Mouse (Mus musculus) right cerebral cortex, postnatal 14 days (tissue): ENCODE measurements at regions not wholly inside any gene's neighbourhood (a gene's known extent, or its start where the extent isn't known, plus 50 kb on each side); places are given as distances from the start of the nearest gene placed in this dataset.
A peak's percentile ranks its signal among the peaks of the same experiment; 100 is the strongest.

Source experiments
- DNase-seq: peaks from one replicate; pipeline ENCODE4 v3.0.0; 2022

DNA sequence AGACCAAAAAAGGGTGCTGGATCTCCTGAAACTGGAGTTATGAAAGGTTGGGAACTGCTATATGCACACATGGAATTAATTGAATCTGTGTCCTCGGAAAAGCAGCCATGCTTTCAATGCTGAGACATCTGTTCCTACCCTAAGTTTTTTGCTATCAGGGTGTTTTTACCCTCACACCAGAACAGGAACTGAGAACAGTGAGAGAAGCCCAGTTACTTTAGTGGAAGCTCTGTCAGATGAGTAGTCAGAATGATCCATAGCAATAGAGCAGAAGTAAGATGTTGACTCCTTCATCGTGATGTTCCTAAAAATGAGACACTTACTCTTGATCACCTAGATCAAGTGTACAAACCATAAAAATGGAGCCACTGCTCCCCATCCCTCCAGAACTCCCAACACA, 468.7 kb upstream of the Vstm2b start:
- no peak for DNase-seq

DNA sequence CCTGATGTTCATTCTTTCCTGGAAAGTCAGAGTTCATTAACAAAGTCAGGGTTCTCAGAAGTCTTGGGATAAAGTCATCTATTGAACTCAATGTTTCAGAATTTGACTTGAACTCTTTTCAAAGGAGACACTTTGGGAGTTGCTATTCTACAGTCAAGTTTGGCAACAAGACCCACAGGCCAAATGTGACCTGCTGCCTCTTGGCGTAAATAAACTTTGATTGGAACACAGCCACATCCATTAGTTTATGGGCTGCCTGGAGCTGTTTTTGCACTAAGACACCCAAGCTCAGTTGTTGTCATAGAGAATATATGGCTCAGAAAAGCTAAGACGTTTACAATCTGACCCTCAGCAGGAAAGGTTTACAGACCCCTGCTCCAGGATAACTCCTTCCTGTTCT, 464.2 kb upstream of the Vstm2b start:
- DNase-seq = no peak

DNA sequence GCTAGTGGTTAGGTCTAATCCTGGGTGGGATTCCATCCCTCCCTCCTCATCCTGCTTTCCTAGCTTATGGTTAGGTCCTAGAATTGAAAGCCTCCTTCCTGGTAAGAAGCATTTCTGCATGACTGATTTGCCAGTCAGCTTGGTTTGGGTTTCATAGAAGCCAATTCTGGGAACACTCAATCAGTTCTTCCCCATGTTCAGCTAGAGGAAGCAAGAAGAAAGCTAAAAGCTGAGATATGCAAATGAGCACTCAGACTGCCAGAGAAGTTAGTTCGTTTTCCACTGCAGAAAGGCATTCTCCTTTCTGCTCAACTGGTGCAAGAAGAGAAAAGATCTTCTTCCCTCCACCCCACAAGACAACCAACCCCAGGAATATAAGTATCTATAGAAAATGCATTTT, 457.0 kb upstream of the Vstm2b start:
- no peak for DNase-seq

DNA sequence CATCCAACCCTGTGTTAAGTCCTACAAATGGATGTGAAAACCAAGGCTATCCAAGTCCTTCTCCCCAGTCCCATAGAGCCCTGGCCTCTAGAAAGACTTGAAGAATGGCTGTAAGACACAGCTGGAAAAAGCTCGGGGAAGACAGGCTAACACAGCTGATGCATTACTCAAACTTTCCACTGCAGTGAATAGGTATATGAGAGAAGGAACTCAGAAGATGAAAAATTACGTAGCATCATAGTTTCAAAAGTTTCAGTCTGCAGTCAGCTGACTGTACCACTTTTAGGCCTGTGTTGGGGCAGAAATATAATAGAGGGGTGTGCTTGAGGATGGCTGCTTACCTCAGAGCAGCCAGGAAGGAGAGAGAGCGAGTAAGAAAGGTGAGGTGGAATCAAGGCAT, 456.3 kb upstream of the Vstm2b start:
- no peak for DNase-seq

DNA sequence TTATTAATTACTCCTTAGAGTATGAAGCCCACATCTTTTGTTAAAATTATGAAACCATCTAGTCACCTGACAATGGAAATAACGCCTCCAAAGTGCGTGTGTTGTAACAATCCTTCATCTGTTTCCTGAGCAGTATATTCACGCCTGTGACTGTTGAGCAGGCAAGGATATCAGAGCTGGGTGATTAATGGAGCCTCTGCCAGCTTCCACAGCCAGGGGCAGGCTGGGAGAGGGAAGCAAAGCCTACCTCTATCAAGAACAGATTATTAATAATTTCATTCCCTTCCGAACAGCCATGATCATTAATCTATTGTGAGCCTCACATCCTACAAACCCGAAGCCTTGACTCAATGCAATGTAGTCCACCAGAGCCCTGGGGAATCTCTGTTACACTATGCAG, 431.7 kb upstream of the Vstm2b start:
- DNase-seq = no peak

DNA sequence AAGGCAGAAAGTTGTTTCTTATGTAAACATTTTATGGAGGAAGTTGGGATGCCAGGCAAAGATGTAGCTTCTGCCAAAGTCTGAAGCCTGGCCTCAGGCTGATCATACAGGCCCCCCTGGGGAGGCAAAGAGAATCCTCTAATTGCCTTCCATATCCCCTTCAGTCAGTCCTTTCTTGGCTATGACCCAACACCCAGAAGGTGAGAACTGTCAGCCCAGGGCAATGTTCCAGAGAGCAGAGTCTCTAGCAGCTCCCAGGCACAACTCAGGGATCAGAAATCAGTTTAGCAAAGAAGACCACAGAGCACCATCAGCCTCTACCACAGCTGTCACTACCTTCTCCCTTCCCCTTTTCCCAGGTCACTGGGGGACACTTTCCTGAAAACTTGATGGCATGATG, 410.9 kb upstream of the Vstm2b start:
- DNase-seq = no peak

DNA sequence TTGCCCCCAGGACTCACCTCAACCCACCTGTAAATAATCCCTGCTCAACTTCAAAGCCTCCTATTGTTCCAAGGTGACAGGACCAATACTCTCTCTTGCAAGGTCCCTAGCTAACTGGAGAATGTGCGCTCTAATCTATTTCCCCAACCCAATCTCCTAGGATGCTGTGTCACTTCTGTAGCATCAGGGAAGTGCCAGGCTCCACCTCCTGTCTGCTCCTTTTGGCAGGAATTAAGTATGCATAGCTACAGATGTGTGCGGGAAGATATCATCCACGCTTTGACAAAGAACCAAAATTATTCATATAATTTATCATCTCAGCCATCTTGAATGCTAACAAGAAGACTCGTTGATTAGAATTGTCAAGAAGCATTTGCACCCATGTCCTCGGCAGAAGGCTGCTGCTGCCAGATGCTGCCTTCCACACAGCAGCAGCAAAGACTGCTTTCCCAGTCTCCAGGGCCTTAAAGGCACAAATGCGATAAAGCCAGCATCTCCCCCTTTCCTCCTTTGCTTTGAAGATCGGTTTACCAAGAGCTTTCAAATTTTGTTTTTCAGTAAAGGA, 375.3 kb upstream of the Vstm2b start:
- no peak for DNase-seq

DNA sequence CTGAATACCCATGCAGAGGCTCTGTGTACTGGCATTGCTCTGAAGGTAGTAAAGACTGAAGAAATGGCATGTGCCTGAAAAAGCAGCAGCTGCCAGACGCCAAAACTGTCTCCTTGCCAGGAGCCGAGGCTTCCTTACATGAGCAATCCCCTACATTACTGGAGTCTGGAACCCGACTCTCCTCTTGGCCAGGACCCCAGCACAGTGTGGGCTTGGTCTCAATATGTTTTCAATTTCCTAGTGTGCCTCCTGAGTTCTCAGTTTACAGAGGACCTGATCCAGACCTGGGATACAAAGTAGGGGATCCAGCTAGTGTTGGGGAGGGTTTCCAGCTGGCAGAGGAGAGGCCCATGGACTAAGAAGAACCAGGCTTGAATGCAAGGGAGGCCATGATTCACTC, 361.5 kb upstream of the Vstm2b start:
- DNase-seq = peak; percentile 13

DNA sequence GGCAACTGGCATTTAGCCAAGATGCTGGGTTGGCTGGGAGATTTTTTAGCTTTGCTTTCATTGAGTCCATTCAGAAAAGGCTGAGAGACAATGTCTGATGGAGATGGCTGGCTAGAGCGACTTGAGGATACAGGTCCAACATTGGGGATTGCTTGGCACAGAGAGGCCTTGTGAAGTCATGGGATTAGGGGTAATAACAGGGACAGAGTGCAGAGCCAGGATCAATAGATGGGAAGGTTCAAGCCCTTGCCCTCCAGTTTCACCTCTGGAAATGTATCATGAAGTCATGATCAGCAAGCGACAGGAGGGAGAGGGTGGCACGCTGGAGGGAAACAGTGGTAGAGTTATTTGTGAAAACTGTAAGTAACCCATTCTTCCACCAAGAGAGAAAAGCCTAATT, 360.5 kb upstream of the Vstm2b start:
- DNase-seq = no peak

DNA sequence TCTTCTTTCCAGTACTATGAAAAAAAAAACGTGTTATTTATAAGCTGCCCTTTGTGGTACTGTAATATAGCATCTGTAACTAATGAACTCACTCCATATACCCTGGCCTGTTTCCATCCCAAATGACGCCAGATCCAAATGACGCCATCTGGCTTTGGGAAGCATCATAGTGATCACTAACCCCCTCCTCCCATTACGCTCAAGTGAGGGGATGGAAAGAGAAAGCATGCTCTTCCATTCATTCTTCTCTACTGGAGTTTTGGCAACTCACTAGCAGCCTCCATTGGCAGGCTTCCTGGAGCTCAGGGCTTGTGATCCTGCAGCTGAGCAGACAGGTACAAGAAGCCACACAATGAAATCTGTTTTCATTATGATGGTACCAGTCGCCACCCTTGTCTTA, 358.3 kb upstream of the Vstm2b start:
- DNase-seq = peak; percentile 6

DNA sequence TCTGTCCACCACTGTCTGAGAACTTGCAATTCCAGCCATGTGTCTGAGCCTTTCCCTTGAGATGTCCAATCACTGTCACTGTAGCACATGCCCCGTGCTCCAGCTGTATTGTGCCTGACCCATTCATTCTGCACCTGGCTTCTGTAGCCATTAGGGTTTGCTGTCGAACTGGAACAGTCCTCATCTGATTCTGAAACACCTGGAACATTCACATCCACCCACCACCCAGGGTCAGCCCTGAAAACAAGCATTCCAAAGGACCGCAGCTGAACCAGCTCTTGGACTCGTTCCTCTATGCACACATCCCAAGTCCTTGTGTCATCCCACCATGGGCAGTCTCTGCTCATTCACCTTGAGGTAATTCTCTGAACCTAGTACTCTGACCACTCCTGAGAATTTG, 356.8 kb upstream of the Vstm2b start:
- DNase-seq = no peak

DNA sequence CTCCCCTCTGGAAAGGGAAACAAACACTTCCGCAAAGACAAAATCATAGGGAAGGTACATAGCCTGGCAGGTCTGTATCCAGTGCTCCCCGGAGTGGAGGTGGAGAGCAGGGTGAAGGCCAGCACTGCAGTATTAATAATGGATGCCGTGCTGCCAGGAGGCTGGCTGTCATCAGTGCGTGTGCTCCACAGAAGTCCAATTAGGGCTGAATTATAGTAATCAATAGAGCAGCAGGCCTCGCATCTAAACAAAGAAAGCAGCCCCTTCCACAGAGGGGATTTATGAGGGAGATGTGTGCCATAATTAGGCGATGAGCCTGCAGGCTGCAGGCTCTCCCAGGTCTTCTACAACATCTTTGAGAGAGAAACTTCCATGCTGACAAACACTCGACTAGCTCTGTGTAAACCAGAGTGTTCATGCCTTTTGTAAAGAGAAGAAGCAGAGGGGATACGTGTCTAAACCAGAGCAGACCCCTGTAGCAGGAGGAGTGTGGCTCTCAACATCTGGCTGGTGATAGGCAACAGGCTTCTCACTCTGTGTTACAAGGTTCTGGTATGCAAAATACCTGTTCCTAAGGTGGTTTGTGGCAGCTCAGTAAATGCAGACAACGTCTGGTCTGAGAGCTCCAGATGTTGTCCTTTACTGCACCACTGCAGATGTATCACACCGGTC, 334.5 kb upstream of the Vstm2b start:
- DNase-seq = no peak

DNA sequence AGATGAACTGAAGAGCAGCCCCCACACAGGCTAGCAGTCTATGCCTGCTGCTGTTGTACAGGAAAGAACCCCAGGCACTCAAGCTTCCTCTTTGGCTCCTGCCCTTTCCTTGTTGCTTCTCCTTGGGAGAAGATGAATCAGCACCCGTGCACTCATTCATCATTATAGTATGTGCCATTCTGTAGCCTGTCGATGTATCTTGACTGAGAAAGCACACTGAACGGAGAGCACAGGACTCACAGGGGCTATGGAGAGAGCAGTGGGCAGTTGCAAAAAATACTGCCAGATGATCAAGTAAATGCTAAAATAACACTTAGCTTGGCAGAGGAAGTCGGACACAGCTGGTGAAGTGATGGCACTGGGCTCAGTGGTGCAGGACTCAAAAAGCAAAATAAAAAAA, 322.2 kb upstream of the Vstm2b start:
- no peak for DNase-seq

DNA sequence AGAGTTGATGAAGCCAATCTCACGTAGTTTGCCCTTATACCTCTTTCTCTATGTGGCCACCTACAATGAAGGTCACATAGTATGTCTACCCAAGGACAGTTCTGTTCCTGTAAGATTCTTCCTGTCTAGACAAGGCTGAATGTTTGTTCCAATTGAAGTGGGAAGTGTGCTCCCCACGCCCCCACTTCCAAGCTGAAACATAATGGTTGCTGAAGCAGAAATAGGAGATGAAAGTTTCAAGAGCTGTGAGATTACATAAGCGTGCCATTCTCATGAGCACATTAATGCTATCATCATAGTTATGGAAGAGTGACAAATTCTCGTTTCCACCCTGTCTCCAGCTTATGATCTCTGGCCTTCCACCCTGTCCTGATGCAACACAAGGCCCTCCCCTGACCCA, 320.8 kb upstream of the Vstm2b start:
- no peak for DNase-seq

DNA sequence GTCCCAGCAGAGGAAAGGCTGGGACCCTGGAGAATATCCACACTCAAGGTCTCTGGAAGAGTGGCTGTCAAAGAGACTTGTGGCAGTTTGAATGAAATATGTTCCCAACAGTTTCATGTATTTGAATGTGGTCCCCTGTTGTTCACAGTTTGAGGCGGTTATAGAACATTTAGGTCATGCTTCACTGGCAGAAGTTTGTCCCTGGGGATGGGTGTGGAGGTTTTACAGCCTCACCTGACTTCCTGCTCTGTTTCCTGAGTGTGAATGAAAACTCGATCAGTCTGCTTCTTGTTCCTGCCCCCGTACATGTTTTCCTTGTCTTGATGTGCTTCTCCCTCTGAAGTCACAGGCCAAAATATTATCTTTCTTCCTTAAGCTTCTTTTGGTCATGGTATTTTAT, 277.4 kb upstream of the Vstm2b start:
- no peak for DNase-seq

DNA sequence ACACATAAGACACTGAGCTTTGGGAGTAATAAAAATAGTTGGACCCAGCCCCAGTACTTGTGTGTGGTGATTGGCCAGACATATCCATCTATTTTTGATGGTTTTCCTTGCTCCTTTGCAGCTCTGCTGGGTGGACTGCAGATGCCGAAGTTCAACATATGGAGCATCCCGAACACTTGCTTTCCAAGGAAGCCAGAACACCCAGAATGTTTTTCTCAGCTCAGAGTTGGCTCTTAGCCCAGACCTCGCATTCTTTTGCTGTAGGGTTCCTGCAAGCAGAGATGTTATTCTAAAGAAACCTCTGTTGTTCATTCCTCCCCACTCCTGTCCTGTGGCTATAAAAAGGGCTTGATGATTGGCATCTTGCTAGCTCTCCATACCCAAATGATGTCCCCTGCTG, 275.3 kb upstream of the Vstm2b start:
- peak; percentile 64 for DNase-seq

DNA sequence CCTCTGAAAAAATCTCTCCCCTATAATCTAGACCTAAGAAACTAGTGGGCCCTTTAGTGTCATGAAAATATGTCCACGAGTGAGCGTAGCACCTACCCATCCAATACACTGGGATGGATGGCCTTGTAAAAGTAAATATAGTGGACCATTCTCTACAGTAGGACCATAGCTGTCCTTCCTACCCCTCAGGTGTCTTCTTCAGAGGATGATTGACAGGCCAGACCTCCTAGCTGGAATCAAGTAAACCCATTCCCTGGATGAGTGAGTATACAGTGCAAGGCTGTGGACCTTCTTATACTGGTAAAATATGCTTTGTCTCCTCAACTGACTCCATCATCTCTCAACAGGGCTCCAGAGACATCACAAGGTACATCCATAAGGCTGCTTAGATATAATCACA, 274.8 kb upstream of the Vstm2b start:
- DNase-seq = no peak

DNA sequence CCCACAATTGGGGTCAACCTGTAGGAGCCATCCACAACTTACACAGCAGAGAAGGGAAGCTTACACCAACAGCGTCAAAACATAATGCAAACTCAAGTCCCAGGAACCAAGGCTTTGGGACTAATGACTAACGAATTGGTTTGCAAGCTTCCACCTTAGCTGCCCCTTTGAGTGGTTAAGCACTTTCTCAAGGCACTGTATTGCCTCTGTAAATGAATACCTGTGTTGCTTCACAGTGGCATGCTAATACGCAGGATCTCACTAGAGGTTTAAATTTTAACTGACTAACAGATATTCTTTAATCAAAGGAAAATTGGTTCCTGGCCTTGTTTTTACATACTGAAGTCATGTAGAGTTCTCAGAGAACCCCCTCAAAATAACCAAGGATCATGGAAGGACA, 261.8 kb upstream of the Vstm2b start:
- no peak for DNase-seq

DNA sequence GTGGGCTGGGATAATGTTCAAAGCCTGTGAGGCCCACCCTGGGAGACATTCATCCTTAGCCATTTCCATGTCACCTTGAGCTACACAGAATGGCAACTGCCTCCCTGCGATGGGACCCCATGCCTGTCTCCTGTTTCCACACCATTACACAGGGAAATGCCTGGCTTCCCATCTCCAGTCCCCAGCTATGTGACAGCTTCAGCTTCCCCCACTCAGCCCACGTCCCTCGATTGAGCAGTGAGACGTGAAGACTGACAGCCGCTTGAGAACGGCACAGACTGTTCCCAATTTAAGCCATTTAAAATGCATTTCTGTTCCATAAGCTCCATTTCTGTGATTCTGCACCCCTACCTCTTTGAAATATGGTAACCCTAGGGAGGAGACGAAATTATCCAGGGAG, 243.1 kb upstream of the Vstm2b start:
- peak; percentile 17 for DNase-seq

DNA sequence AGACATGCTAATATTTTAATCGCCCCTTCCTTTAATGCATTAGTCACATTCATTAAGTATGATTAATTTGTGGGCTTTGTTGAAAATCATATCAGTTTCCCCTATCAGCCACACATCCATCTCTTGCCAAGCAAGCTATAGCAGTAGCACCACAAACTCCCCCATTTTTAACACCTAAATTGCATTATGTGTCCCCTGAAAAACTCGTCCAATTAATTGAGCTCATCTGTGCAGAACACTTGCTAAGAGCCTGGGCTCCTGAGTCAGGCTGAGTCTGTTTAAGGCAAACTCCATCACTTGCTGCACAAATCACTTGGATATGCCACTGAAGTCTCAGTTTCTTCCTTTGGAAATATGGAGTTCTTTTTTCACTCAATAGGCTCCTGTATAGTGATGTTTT, 242.7 kb upstream of the Vstm2b start:
- DNase-seq = no peak

DNA sequence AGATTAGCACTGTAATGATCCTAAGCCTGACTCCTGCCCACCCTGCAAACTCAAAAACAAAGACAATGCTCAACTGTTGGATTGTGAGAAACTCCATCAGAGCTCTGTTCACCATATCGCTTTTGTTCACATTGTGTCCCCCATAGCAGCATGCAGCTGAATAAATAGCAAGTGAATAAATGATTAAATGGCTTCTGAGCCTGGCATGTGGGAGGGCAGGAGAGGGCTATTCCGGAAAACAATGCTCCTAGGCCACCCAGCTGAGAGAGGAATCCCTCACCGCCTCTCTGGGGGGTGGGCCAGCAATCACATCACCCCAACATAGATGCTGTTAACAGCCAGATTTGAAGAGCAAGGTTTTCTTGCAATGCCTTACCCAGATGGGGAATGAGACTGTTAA, 238.5 kb upstream of the Vstm2b start:
- no peak for DNase-seq

DNA sequence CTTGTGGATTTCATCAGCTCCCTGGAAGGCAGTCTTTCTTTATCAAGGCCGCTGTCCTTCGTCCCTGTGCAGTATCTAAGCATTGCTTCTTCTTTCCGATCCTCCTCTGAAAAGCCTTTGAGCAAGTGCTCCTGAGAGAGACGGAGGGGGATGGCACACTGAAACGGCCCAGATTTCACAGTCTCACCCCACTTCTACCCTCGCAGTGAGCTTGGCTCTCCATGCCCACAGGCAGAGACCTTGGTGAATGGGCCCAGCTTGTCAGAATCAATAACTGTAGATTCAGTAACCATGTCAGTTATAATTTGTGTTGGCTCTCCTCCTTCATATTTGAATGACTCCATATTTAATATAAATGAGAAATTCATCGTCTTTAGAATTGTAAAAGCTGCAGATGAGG, 234.3 kb upstream of the Vstm2b start:
- no peak for DNase-seq

DNA sequence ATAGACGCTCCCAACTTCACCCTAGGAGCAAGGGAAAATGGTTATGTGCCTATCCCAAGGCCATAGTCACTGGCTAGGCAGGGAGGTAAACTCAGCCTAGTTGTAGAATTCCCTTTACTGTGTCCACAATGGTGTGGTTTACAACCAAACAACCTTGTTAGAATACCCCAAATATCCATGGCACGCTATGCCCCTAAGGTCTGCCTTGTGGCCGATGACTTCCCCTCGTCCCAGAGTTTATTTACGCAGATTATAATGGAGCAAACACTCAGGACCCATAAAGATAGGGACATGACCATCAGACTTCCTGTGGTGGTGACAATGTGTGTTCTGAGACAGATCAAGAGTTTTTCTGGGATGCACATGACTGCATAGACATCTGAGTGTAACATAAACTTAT, 231.5 kb upstream of the Vstm2b start:
- DNase-seq = no peak

DNA sequence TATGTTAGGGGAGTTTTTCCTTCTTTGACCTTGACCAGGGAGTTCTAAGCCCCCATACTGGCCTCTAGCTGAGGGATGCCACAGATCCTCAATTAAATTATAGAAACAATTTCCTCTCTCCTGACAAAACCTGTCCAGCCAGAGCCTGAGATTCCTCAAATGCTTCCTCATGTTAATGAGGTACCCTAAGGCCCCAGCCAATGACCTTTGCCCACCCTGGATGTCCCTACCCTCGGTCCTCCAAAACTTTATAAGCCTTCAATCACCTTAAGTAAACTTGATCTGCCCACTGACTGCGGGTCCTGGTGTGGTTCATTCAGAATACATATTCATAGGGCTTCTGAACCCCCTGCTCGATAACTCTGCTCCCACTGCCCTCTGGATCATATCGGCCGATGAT, 227.7 kb upstream of the Vstm2b start:
- no peak for DNase-seq

DNA sequence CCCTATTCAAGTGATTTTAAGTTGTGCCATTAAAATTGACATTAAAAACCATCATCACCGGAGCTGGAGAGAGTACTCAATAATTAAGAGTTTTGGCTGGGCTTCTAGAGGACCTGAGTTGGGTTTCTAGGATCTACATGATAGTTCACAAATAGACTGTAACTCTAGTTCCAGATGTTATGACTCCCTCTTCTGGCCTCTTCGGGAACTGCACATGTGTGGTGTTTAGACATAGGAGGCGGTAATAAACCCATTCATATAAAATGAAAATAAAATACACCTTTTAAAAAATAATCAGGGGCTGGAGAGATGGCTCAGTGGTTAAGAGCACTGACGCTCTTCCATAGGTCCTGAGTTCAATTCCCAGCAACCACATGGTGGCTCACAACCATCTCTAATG, 227.1 kb upstream of the Vstm2b start:
- DNase-seq = peak; percentile 11

DNA sequence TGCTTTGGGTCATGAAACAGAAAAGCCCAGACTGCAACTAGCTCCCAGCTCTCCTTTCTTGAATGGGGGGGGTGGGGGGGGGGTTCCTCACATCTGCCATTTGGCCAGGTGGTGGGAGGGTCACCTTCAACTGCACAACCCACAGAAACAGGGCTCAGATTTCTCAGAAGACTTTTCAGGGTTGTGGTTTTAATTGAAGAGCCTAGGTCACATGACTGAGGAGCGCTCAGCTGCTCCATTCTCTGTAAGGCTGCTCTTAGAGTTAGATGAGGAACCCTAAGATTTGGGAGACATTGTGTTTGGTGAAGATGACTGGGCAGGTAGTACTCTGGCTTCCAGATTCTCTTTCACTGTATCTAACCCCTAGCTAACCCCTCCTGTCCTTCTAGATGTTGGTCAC, 225.8 kb upstream of the Vstm2b start:
- no peak for DNase-seq
